Comparison of ENCODE assay signal across 23 mouse cellular contexts in the genomic region with DNA sequence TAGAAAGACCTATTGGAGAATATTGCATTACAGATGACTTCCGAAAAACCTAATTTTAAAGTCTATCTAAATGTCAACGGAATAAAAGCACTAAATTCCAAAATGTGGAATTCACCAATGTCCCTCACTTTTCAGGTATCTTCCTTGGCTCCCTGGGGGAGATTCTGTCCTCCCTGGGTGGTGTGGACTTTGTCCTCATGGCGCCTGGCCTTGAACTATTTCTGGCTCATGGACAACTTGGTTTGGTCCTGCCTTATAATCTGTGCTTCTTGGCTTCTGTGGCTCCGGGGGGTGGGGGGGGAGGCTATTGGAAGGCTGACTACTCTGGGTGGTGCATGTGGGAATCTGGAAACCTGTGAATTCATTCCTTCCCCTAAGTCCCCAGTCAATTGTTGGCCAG.
"Had no signal": no experiment of that assay in that cellular context is flagged by ENCODE, and none has a peak within 500 bp of the region (broad histone marks: within the 10 kb centered on the region; RNA-seq: fewer than 3 reads in every experiment).

No protein-coding gene starts in this region.

- H3K4me2 ChIP-seq: heart, embryonic 12.5 days; hindbrain, embryonic 12.5 days; hindbrain, embryonic 14.5 days; intestine, embryonic 15.5 days; limb, embryonic 13.5 days; limb, embryonic 15.5 days; liver, embryonic 12.5 days had no signal

- H3K4me1 ChIP-seq: heart, embryonic 10.5 days; heart, embryonic 12.5 days; hindbrain, embryonic 12.5 days; intestine, embryonic 15.5 days; liver, embryonic 12.5 days had no signal

- H3K9me3 ChIP-seq: heart, embryonic 10.5 days; heart, embryonic 12.5 days; hindbrain, embryonic 10.5 days; hindbrain, embryonic 12.5 days; intestine, embryonic 15.5 days; limb, embryonic 13.5 days; limb, embryonic 15.5 days; liver, embryonic 12.5 days had no signal

- H3K27ac ChIP-seq: gastrocnemius, adult 2 months; heart, embryonic 10.5 days; hindbrain, embryonic 10.5 days; hindbrain, embryonic 12.5 days; hindbrain, embryonic 14.5 days; intestine, embryonic 15.5 days; limb, embryonic 13.5 days; limb, embryonic 15.5 days; liver, embryonic 12.5 days; liver, embryonic 14.5 days had no signal

- H3K27me3 ChIP-seq: heart, embryonic 12.5 days; hindbrain, embryonic 12.5 days; intestine, embryonic 15.5 days; limb, embryonic 13.5 days; limb, embryonic 15.5 days; liver, embryonic 12.5 days had no signal

- H3K4me3 ChIP-seq: gastrocnemius, adult 2 months; heart, embryonic 10.5 days; heart, embryonic 12.5 days; hindbrain, embryonic 10.5 days; hindbrain, embryonic 12.5 days; intestine, embryonic 15.5 days; limb, embryonic 13.5 days; limb, embryonic 15.5 days; liver, embryonic 12.5 days had no signal

- H3K36me3 ChIP-seq: heart, embryonic 10.5 days; heart, embryonic 12.5 days; hindbrain, embryonic 10.5 days; hindbrain, embryonic 12.5 days; intestine, embryonic 15.5 days; limb, embryonic 13.5 days; limb, embryonic 15.5 days; liver, embryonic 12.5 days had no signal

- ATAC-seq: forebrain, embryonic 16.5 days; hindbrain, embryonic 16.5 days; inflammation-experienced regulatory T-cells, adult 6 months; intestine, embryonic 15.5 days; intestine, postnatal 0 days; liver, embryonic 12.5 days had no signal

- H3K9ac ChIP-seq: heart, embryonic 12.5 days; hindbrain, embryonic 12.5 days; hindbrain, embryonic 14.5 days; intestine, embryonic 15.5 days; limb, embryonic 13.5 days; limb, embryonic 15.5 days; liver, embryonic 12.5 days; liver, embryonic 14.5 days had no signal

- DNase-seq: gastrocnemius, adult 2 months; gastrocnemius, postnatal 10 days; gastrocnemius, postnatal 25 days; heart, adult 18-20 months; heart, postnatal 10 days; heart, postnatal 4 days; layer of hippocampus, adult 9-11 months; layer of hippocampus, postnatal 36 days; left cerebral cortex, postnatal 4 days had no signal
